Mouse (Mus musculus) MEL (cell line): ENCODE results near the gene Scgb2b27.

Experiments used
- CTCF ChIP-seq, 3 experiments: IDR thresholded peaks in 2 of 3; conservative IDR thresholded peaks in 1 of 3; 2 replicates each; pipeline ENCODE4 v1.5.1; 2011 to 2012; ENCODE audit warnings: low read length in 3 of 3, low read depth in 2 of 3, mild to moderate bottlenecking in 2 of 3, improper control_type of control experiment in 1 of 3, inconsistent platforms in 1 of 3, mixed read lengths in 1 of 3, moderate library complexity in 1 of 3; ENCODE audit not compliant: control insufficient read depth in 1 of 3, insufficient read depth in 1 of 3, poor library complexity in 1 of 3, severe bottlenecking in 1 of 3
- ELF1 ChIP-seq: IDR thresholded peaks from 2 replicates; pipeline ENCODE4 v1.6.1; 2014; ENCODE audit warnings: low read depth, mild to moderate bottlenecking, inconsistent platforms, low read length, improper control_type of control experiment, moderate library complexity
- EP300 ChIP-seq, 2 experiments: IDR thresholded peaks; 2 replicates each; pipeline ENCODE4 v1.6.1; 2011; ENCODE audit warnings: improper control_type of control experiment in 2 of 2, low read length in 2 of 2, low read depth in 1 of 2, mild to moderate bottlenecking in 1 of 2
- HCFC1 ChIP-seq: IDR thresholded peaks from 2 replicates; pipeline ENCODE4 v1.6.1; 2012; ENCODE audit warnings: low read depth, mild to moderate bottlenecking, inconsistent platforms, low read length, improper control_type of control experiment, moderate library complexity
- MAX ChIP-seq: IDR thresholded peaks from 2 replicates; pipeline ENCODE4 v1.6.1; 2011; ENCODE audit warnings: low read length, improper control_type of control experiment
- POLR2A ChIP-seq, 2 experiments: IDR thresholded peaks; 2 replicates each; pipeline ENCODE4 v1.6.1; 2011 to 2012; ENCODE audit warnings: low read length in 2 of 2, mild to moderate bottlenecking in 2 of 2, control low read depth in 1 of 2, improper control_type of control experiment in 1 of 2, low read depth in 1 of 2, moderate library complexity in 1 of 2; ENCODE audit not compliant: control insufficient read depth in 1 of 2, insufficient read depth in 1 of 2, poor library complexity in 1 of 2
- POLR2AphosphoS2 ChIP-seq: IDR thresholded peaks from 2 replicates; pipeline ENCODE4 v1.6.1; 2011; ENCODE audit warnings: low read length, improper control_type of control experiment
- SMC3 ChIP-seq: IDR thresholded peaks from 2 replicates; pipeline ENCODE4 v1.6.1; 2011; ENCODE audit warnings: low read depth, low read length, improper control_type of control experiment
- TCF12 ChIP-seq: IDR thresholded peaks from 2 replicates; pipeline ENCODE4 v1.6.1; 2014; ENCODE audit warnings: low read depth, mild to moderate bottlenecking, inconsistent platforms, low read length, improper control_type of control experiment, moderate library complexity
- USF2 ChIP-seq, 2 experiments: IDR thresholded peaks; 2 replicates each; pipeline ENCODE4 v1.6.1; 2011 to 2012; ENCODE audit warnings: improper control_type of control experiment in 2 of 2, low read length in 2 of 2, borderline replicate concordance in 1 of 2, inconsistent platforms in 1 of 2, low read depth in 1 of 2, mild to moderate bottlenecking in 1 of 2; ENCODE audit not compliant: insufficient read depth in 1 of 2
- ZMIZ1 ChIP-seq: IDR thresholded peaks from 2 replicates; pipeline ENCODE4 v1.6.1; 2012; ENCODE audit warnings: low read depth, mild to moderate bottlenecking, inconsistent platforms, low read length, improper control_type of control experiment, moderate library complexity

- TF ChIP-seq CTCF (IDR thresholded peaks at IDR 0.05 in 2 of 3, conservative IDR thresholded peaks at IDR 0.05 in 1 of 3; ENCODE audit: control insufficient read depth in 1 of 3, insufficient read depth in 1 of 3, low read depth in 2 of 3, low read length in 3 of 3, poor library complexity in 1 of 3, severe bottlenecking in 1 of 3) (no peak), POLR2A (IDR thresholded peaks at IDR 0.05; ENCODE audit: control insufficient read depth in 1 of 2, insufficient read depth in 1 of 2, low read depth in 1 of 2, low read length in 2 of 2, poor library complexity in 1 of 2) (no peak), ZMIZ1 (no peak), TCF12 (no peak), HCFC1 (no peak), USF2 (IDR thresholded peaks at IDR 0.05; ENCODE audit: borderline replicate concordance in 1 of 2, insufficient read depth in 1 of 2, low read depth in 1 of 2, low read length in 2 of 2) (no peak), EP300 (IDR thresholded peaks at IDR 0.05; ENCODE audit: low read depth in 1 of 2, low read length in 2 of 2) (no peak), ELF1 (no peak), POLR2AphosphoS2 (no peak), SMC3 (no peak), MAX (no peak)
Observed at GRCm38 (mm10) chr7:34025641-34026040, 11.9 kb upstream of the Scgb2b27 start.
